Mouse (Mus musculus): ENCODE measurements around the gene Brox. TPM values are rescaled to one million over a fixed set of nuclear protein-coding genes. Genes with fewer than 3 reads are reported as not detected.

Brox gene
- polyA plus RNA-seq, 1 experiment from 2014 or later, result 51.8 TPM

GRCm38 (mm10) chr1:183265921-183266467 is 31.1 kb downstream of the Brox start:
- ATAC-seq (replicated peaks; ENCODE audit: insufficient number of reproducible peaks, low FRiP score, low TSS enrichment, low read depth), result peak; percentile 39; the same call in 1 of the 2 replicates
- no peak for DNase-seq (ENCODE audit: low spot score)
- Histone ChIP-seq H3K9ac (replicated peaks; ENCODE audit: low read length) (no peak overlapping the region), H3K36me3 (replicated peaks; ENCODE audit: control insufficient read depth, insufficient read depth, low read depth, low read length) (no peaks in the 10 kb centered on the region), H3K27ac (replicated peaks; ENCODE audit: low read depth, low read length) (no peak overlapping the region), H3K4me2 (ENCODE audit: low read depth, low read length) (no peak overlapping the region), H3K9me3 (replicated peaks; ENCODE audit: control insufficient read depth, low read length) (no peaks in the 10 kb centered on the region), H3K4me1 (ENCODE audit: control insufficient read depth, insufficient read depth, low read length) (no peaks in the 10 kb centered on the region), H3K27me3 (ENCODE audit: control insufficient read depth, insufficient read depth, low read length) (no peaks in the 10 kb centered on the region), H3K4me3 (ENCODE audit: low read depth, low read length) (no peak overlapping the region)
- WGBS, result 66% methylated on average over 14 of the region's 14 CpGs

- Histone ChIP-seq H3K27ac (replicated peaks; ENCODE audit: low read depth, low read length) (no peak overlapping the region), H3K4me1 (ENCODE audit: control insufficient read depth, insufficient read depth, low read length) (no peaks in the 10 kb centered on the region), H3K27me3 (ENCODE audit: control insufficient read depth, insufficient read depth, low read length) (no peaks in the 10 kb centered on the region), H3K36me3 (replicated peaks; ENCODE audit: control insufficient read depth, insufficient read depth, low read depth, low read length) (no peaks in the 10 kb centered on the region), H3K9me3 (replicated peaks; ENCODE audit: control insufficient read depth, low read length) (no peaks in the 10 kb centered on the region), H3K4me3 (ENCODE audit: low read depth, low read length) (no peak overlapping the region), H3K9ac (replicated peaks; ENCODE audit: low read length) (no peak overlapping the region), H3K4me2 (ENCODE audit: low read depth, low read length) (no peak overlapping the region)
- WGBS, result 80% methylated on average over 13 of the region's 13 CpGs
- ATAC-seq (replicated peaks; ENCODE audit: insufficient number of reproducible peaks, low FRiP score, low TSS enrichment, low read depth) (no peak), DNase-seq (ENCODE audit: low spot score) (no peak)
Measured at GRCm38 (mm10) chr1:183264145-183265008, 32.7 kb downstream of the Brox start.

GRCm38 (mm10) chr1:183252574-183252973 is 44.5 kb downstream of the Brox start:
- Histone ChIP-seq H3K4me1 (ENCODE audit: control insufficient read depth, insufficient read depth, low read length) (peaks cover 5% of the 10 kb centered on the region; the same call in 1 of the 2 replicates), H3K4me3 (ENCODE audit: low read depth, low read length) (no peak overlapping the region), H3K4me2 (ENCODE audit: low read depth, low read length) (no peak overlapping the region), H3K27me3 (ENCODE audit: control insufficient read depth, insufficient read depth, low read length) (no peaks in the 10 kb centered on the region), H3K9ac (replicated peaks; ENCODE audit: low read length) (no peak overlapping the region), H3K36me3 (replicated peaks; ENCODE audit: control insufficient read depth, insufficient read depth, low read depth, low read length) (no peaks in the 10 kb centered on the region), H3K9me3 (replicated peaks; ENCODE audit: control insufficient read depth, low read length) (no peaks in the 10 kb centered on the region), H3K27ac (replicated peaks; ENCODE audit: low read depth, low read length) (no peak overlapping the region)
- no peak for ATAC-seq (replicated peaks; ENCODE audit: insufficient number of reproducible peaks, low FRiP score, low TSS enrichment, low read depth)
- no peak for DNase-seq (ENCODE audit: low spot score)
- WGBS, result 61% methylated on average over 10 of the region's 10 CpGs

- H3K4me1 ChIP-seq (ENCODE audit: control insufficient read depth, insufficient read depth, low read length), result peaks cover 5% of the 10 kb centered on the region; the same call in 1 of the 2 replicates
- H3K27me3 ChIP-seq (ENCODE audit: control insufficient read depth, insufficient read depth, low read length), result no peaks in the 10 kb centered on the region
- H3K4me3 ChIP-seq (ENCODE audit: low read depth, low read length), result no peak overlapping the region
- DNase-seq (ENCODE audit: low spot score) (no peak), ATAC-seq (replicated peaks; ENCODE audit: insufficient number of reproducible peaks, low FRiP score, low TSS enrichment, low read depth) (no peak)
- no peak overlapping the region for H3K9ac ChIP-seq (replicated peaks; ENCODE audit: low read length)
- H3K4me2 ChIP-seq (ENCODE audit: low read depth, low read length), result no peak overlapping the region
- H3K27ac ChIP-seq (replicated peaks; ENCODE audit: low read depth, low read length), result no peak overlapping the region
- 80% methylated on average over 2 of the region's 2 CpGs for WGBS
- no peaks in the 10 kb centered on the region for H3K9me3 ChIP-seq (replicated peaks; ENCODE audit: control insufficient read depth, low read length)
- no peaks in the 10 kb centered on the region for H3K36me3 ChIP-seq (replicated peaks; ENCODE audit: control insufficient read depth, insufficient read depth, low read depth, low read length)
Measured at GRCm38 (mm10) chr1:183251818-183252217, 45.3 kb downstream of the Brox start.

GRCm38 (mm10) chr1:183250612-183251011 is 46.5 kb downstream of the Brox start:
- no peak for DNase-seq (ENCODE audit: low spot score)
- no peak for ATAC-seq (replicated peaks; ENCODE audit: insufficient number of reproducible peaks, low FRiP score, low TSS enrichment, low read depth)
- Histone ChIP-seq H3K27me3 (ENCODE audit: control insufficient read depth, insufficient read depth, low read length) (no peaks in the 10 kb centered on the region), H3K4me2 (ENCODE audit: low read depth, low read length) (no peak overlapping the region), H3K9me3 (replicated peaks; ENCODE audit: control insufficient read depth, low read length) (no peaks in the 10 kb centered on the region), H3K4me1 (ENCODE audit: control insufficient read depth, insufficient read depth, low read length) (peaks cover 5% of the 10 kb centered on the region; the same call in 1 of the 2 replicates), H3K27ac (replicated peaks; ENCODE audit: low read depth, low read length) (no peak overlapping the region), H3K36me3 (replicated peaks; ENCODE audit: control insufficient read depth, insufficient read depth, low read depth, low read length) (no peaks in the 10 kb centered on the region), H3K9ac (replicated peaks; ENCODE audit: low read length) (no peak overlapping the region), H3K4me3 (ENCODE audit: low read depth, low read length) (no peak overlapping the region)
- WGBS, result 68% methylated on average over 4 of the region's 4 CpGs

- no peak overlapping the region for H3K4me3 ChIP-seq (ENCODE audit: low read depth, low read length)
Measured at GRCm38 (mm10) chr1:183248144-183248543, 48.9 kb downstream of the Brox start.

GRCm38 (mm10) chr1:183243293-183243692 is 53.8 kb downstream of the Brox start:
- Histone ChIP-seq H3K9ac (replicated peaks; ENCODE audit: low read length) (no peak overlapping the region), H3K4me1 (ENCODE audit: control insufficient read depth, insufficient read depth, low read length) (no peaks in the 10 kb centered on the region), H3K36me3 (replicated peaks; ENCODE audit: control insufficient read depth, insufficient read depth, low read depth, low read length) (no peaks in the 10 kb centered on the region), H3K27me3 (ENCODE audit: control insufficient read depth, insufficient read depth, low read length) (no peaks in the 10 kb centered on the region), H3K9me3 (replicated peaks; ENCODE audit: control insufficient read depth, low read length) (no peaks in the 10 kb centered on the region), H3K4me2 (ENCODE audit: low read depth, low read length) (no peak overlapping the region), H3K4me3 (ENCODE audit: low read depth, low read length) (no peak overlapping the region), H3K27ac (replicated peaks; ENCODE audit: low read depth, low read length) (no peak overlapping the region)
- ATAC-seq (replicated peaks; ENCODE audit: insufficient number of reproducible peaks, low FRiP score, low TSS enrichment, low read depth) (no peak), DNase-seq (ENCODE audit: low spot score) (no peak)
- 66% methylated on average over 7 of the region's 7 CpGs for WGBS

More at GRCm38 (mm10) chr1:183248144-183248543, 48.9 kb downstream of the Brox start:
- DNase-seq (ENCODE audit: low spot score) (no peak), ATAC-seq (replicated peaks; ENCODE audit: insufficient number of reproducible peaks, low FRiP score, low TSS enrichment, low read depth) (no peak)
- WGBS, result 36% methylated on average over 1 of the region's 1 CpGs
- peaks cover 5% of the 10 kb centered on the region; the same call in 1 of the 2 replicates for H3K4me1 ChIP-seq (ENCODE audit: control insufficient read depth, insufficient read depth, low read length)
- no peaks in the 10 kb centered on the region for H3K36me3 ChIP-seq (replicated peaks; ENCODE audit: control insufficient read depth, insufficient read depth, low read depth, low read length)
- no peak overlapping the region for H3K9ac ChIP-seq (replicated peaks; ENCODE audit: low read length)
- no peaks in the 10 kb centered on the region for H3K9me3 ChIP-seq (replicated peaks; ENCODE audit: control insufficient read depth, low read length)
- H3K27ac ChIP-seq (replicated peaks; ENCODE audit: low read depth, low read length), result no peak overlapping the region
- H3K4me2 ChIP-seq (ENCODE audit: low read depth, low read length), result no peak overlapping the region
- H3K27me3 ChIP-seq (ENCODE audit: control insufficient read depth, insufficient read depth, low read length), result no peaks in the 10 kb centered on the region

- H3K27me3 ChIP-seq (ENCODE audit: control insufficient read depth, insufficient read depth, low read length), result no peaks in the 10 kb centered on the region
- no peak overlapping the region for H3K9ac ChIP-seq (replicated peaks; ENCODE audit: low read length)
- H3K4me2 ChIP-seq (ENCODE audit: low read depth, low read length), result no peak overlapping the region
- WGBS, result 27% methylated on average over 2 of the region's 2 CpGs
- no peaks in the 10 kb centered on the region for H3K9me3 ChIP-seq (replicated peaks; ENCODE audit: control insufficient read depth, low read length)
- H3K4me1 ChIP-seq (ENCODE audit: control insufficient read depth, insufficient read depth, low read length), result no peaks in the 10 kb centered on the region
- DNase-seq (ENCODE audit: low spot score) (peak; percentile 60), ATAC-seq (replicated peaks; ENCODE audit: insufficient number of reproducible peaks, low FRiP score, low TSS enrichment, low read depth) (no peak)
- no peaks in the 10 kb centered on the region for H3K36me3 ChIP-seq (replicated peaks; ENCODE audit: control insufficient read depth, insufficient read depth, low read depth, low read length)
- no peak overlapping the region for H3K27ac ChIP-seq (replicated peaks; ENCODE audit: low read depth, low read length)
- H3K4me3 ChIP-seq (ENCODE audit: low read depth, low read length), result no peak overlapping the region
Measured at GRCm38 (mm10) chr1:183237901-183238300, 59.2 kb downstream of the Brox start.

All from embryonic facial prominence, embryonic 11.5 days (tissue).